In the genomic region with DNA sequence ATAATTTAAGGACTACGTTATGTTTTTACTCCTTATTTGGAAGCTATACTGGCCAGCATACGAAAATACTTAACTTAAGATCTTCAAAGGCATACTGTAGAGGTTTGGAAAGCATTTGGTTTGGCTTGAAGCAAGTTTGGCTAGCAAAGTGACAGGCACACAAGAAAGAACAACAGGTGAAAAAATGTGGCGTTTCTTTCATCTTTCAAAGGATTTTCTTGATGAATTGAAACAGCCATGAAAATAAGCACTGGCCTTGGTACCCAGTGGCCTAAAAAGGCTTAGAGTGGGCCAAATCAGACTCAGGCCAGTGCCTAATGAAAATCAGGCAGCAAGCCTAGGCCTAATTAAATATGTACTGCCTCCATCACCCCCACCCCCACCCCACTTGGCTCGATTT, we compare ENCODE assay signal across 15 mouse cellular contexts.
DNase-seq lines count a peak whose midpoint lies in the region; ATAC-seq lines count a peak whose summit lies in the region.
"Had no signal": no experiment of that assay in that cellular context is flagged by ENCODE, and none has a peak within 500 bp of the region (broad histone marks: within the 10 kb centered on the region; RNA-seq: fewer than 3 reads in every experiment).

No protein-coding gene starts in this region.

- WGBS in embryonic facial prominence, embryonic 11.5 days = 45% methylated on average over 4 of the region's 4 CpGs
- 59% methylated on average over 4 of the region's 4 CpGs for WGBS in embryonic facial prominence, embryonic 10.5 days
- 58% methylated on average over 4 of the region's 4 CpGs for WGBS in heart, embryonic 15.5 days
- 42% methylated on average over 4 of the region's 4 CpGs for WGBS in limb, embryonic 11.5 days
- 60% methylated on average over 4 of the region's 4 CpGs for WGBS in limb, embryonic 10.5 days
- WGBS in forebrain, embryonic 16.5 days = 29% methylated on average over 4 of the region's 4 CpGs

- H3K4me3 ChIP-seq in embryonic facial prominence, embryonic 11.5 days (ENCODE audit: low read depth, low read length) = no peak overlapping the region
- no peak overlapping the region for H3K4me3 ChIP-seq in embryonic facial prominence, embryonic 10.5 days
- H3K4me3 ChIP-seq in heart, embryonic 15.5 days = no peak overlapping the region
- H3K4me3 ChIP-seq in limb, embryonic 11.5 days (ENCODE audit: low read depth, low read length) = no peak overlapping the region
- no peak overlapping the region for H3K4me3 ChIP-seq in limb, embryonic 10.5 days
- H3K4me3 ChIP-seq in forebrain, embryonic 16.5 days (replicated peaks; ENCODE audit: low read length) = no peak overlapping the region
- H3K4me3 ChIP-seq: liver, embryonic 15.5 days; neural tube, embryonic 15.5 days had no signal

- H3K4me2 ChIP-seq in embryonic facial prominence, embryonic 11.5 days (ENCODE audit: low read depth, low read length) = no peak overlapping the region
- no peak overlapping the region for H3K4me2 ChIP-seq in heart, embryonic 15.5 days
- H3K4me2 ChIP-seq in limb, embryonic 11.5 days (ENCODE audit: low read depth, severe bottlenecking) = no peak overlapping the region
- no peak overlapping the region for H3K4me2 ChIP-seq in forebrain, embryonic 16.5 days (ENCODE audit: low read length)
- H3K4me2 ChIP-seq: liver, embryonic 15.5 days; neural tube, embryonic 15.5 days had no signal

- no peaks in the 10 kb centered on the region for H3K4me1 ChIP-seq in embryonic facial prominence, embryonic 11.5 days (ENCODE audit: control insufficient read depth, insufficient read depth, low read length)
- H3K4me1 ChIP-seq in embryonic facial prominence, embryonic 10.5 days = peaks cover 7% of the 10 kb centered on the region; the same call in 1 of the 2 replicates
- peaks cover 10% of the 10 kb centered on the region for H3K4me1 ChIP-seq in heart, embryonic 15.5 days (replicated peaks)
- no peaks in the 10 kb centered on the region for H3K4me1 ChIP-seq in limb, embryonic 11.5 days (ENCODE audit: control insufficient read depth, insufficient read depth, low read length)
- peaks cover 8% of the 10 kb centered on the region; the same call in 1 of the 2 replicates for H3K4me1 ChIP-seq in limb, embryonic 10.5 days
- peaks cover 3% of the 10 kb centered on the region; the same call in 1 of the 2 replicates for H3K4me1 ChIP-seq in forebrain, embryonic 16.5 days (replicated peaks; ENCODE audit: control insufficient read depth, insufficient read depth, low read length)
- H3K4me1 ChIP-seq: liver, embryonic 15.5 days; neural tube, embryonic 15.5 days had no signal

- no peak overlapping the region for H3K9ac ChIP-seq in embryonic facial prominence, embryonic 11.5 days (replicated peaks; ENCODE audit: low read length)
- H3K9ac ChIP-seq in heart, embryonic 15.5 days = no peak overlapping the region
- no peak overlapping the region for H3K9ac ChIP-seq in limb, embryonic 11.5 days (ENCODE audit: low read length)
- H3K9ac ChIP-seq in forebrain, embryonic 16.5 days (replicated peaks; ENCODE audit: low read depth, low read length) = no peak overlapping the region
- H3K9ac ChIP-seq: liver, embryonic 15.5 days; neural tube, embryonic 15.5 days had no signal

- no peaks in the 10 kb centered on the region for H3K27me3 ChIP-seq in embryonic facial prominence, embryonic 11.5 days (ENCODE audit: control insufficient read depth, insufficient read depth, low read length)
- H3K27me3 ChIP-seq in embryonic facial prominence, embryonic 10.5 days (replicated peaks; ENCODE audit: low read depth, poor library complexity, severe bottlenecking) = no peaks in the 10 kb centered on the region
- H3K27me3 ChIP-seq in heart, embryonic 15.5 days = no peaks in the 10 kb centered on the region
- no peaks in the 10 kb centered on the region for H3K27me3 ChIP-seq in limb, embryonic 11.5 days (ENCODE audit: control insufficient read depth, insufficient read depth, low read length)
- no peaks in the 10 kb centered on the region for H3K27me3 ChIP-seq in limb, embryonic 10.5 days (ENCODE audit: low read depth, poor library complexity, severe bottlenecking)
- H3K27me3 ChIP-seq in forebrain, embryonic 16.5 days (replicated peaks; ENCODE audit: control insufficient read depth, insufficient read depth, low read length) = no peaks in the 10 kb centered on the region
- H3K27me3 ChIP-seq: CH12.LX; liver, embryonic 15.5 days; neural tube, embryonic 15.5 days had no signal

- H3K36me3 ChIP-seq in embryonic facial prominence, embryonic 11.5 days (replicated peaks; ENCODE audit: control insufficient read depth, insufficient read depth, low read depth, low read length) = no peaks in the 10 kb centered on the region
- no peaks in the 10 kb centered on the region for H3K36me3 ChIP-seq in embryonic facial prominence, embryonic 10.5 days (replicated peaks)
- no peaks in the 10 kb centered on the region for H3K36me3 ChIP-seq in heart, embryonic 15.5 days
- H3K36me3 ChIP-seq in limb, embryonic 11.5 days (ENCODE audit: control insufficient read depth, insufficient read depth, low read length) = no peaks in the 10 kb centered on the region
- H3K36me3 ChIP-seq in limb, embryonic 10.5 days = no peaks in the 10 kb centered on the region
- no peaks in the 10 kb centered on the region for H3K36me3 ChIP-seq in forebrain, embryonic 16.5 days (ENCODE audit: control insufficient read depth, insufficient read depth)
- H3K36me3 ChIP-seq: liver, embryonic 15.5 days; neural tube, embryonic 15.5 days had no signal

- peak; percentile 53 for DNase-seq in embryonic facial prominence, embryonic 11.5 days (ENCODE audit: low spot score)
- no peak for DNase-seq in embryonic facial prominence, embryonic 10.5 days (ENCODE audit: low spot score)
- no peak for DNase-seq in heart, adult 18-20 months
- DNase-seq in limb, embryonic 11.5 days (ENCODE audit: low spot score) = no peak
- DNase-seq in limb, embryonic 10.5 days (ENCODE audit: low spot score) = no peak
- DNase-seq in spleen, postnatal 4 days (ENCODE audit: low spot score in 2 of 2) = no peak
- DNase-seq: cerebellum, adult 2 months; kidney, postnatal 36 days; right cerebral cortex, adult 18-20 months had no signal

- no peak overlapping the region for H3K27ac ChIP-seq in embryonic facial prominence, embryonic 11.5 days (replicated peaks; ENCODE audit: low read depth, low read length)
- no peak overlapping the region for H3K27ac ChIP-seq in embryonic facial prominence, embryonic 10.5 days (replicated peaks)
- H3K27ac ChIP-seq in heart, embryonic 15.5 days = peak overlapping the region; percentile 80
- no peak overlapping the region for H3K27ac ChIP-seq in limb, embryonic 11.5 days (replicated peaks; ENCODE audit: low read depth, low read length)
- H3K27ac ChIP-seq in limb, embryonic 10.5 days = no peak overlapping the region
- no peak overlapping the region for H3K27ac ChIP-seq in forebrain, embryonic 16.5 days (ENCODE audit: low read length)
- H3K27ac ChIP-seq: liver, embryonic 15.5 days; neural tube, embryonic 15.5 days had no signal

- no peaks in the 10 kb centered on the region for H3K9me3 ChIP-seq in embryonic facial prominence, embryonic 11.5 days (replicated peaks; ENCODE audit: control insufficient read depth, low read length)
- H3K9me3 ChIP-seq in embryonic facial prominence, embryonic 10.5 days = no peaks in the 10 kb centered on the region
- no peaks in the 10 kb centered on the region for H3K9me3 ChIP-seq in heart, embryonic 15.5 days (replicated peaks)
- no peaks in the 10 kb centered on the region for H3K9me3 ChIP-seq in limb, embryonic 11.5 days (ENCODE audit: control insufficient read depth, low read length)
- no peaks in the 10 kb centered on the region for H3K9me3 ChIP-seq in limb, embryonic 10.5 days (replicated peaks)
- no peaks in the 10 kb centered on the region for H3K9me3 ChIP-seq in forebrain, embryonic 16.5 days (ENCODE audit: control insufficient read depth, low read length)
- H3K9me3 ChIP-seq: liver, embryonic 15.5 days; neural tube, embryonic 15.5 days had no signal

- no peak for ATAC-seq in embryonic facial prominence, embryonic 11.5 days (replicated peaks; ENCODE audit: insufficient number of reproducible peaks, low FRiP score, low TSS enrichment, low read depth)
- 0 out of 2 replicates have a peak, but pooled peaks have one; percentile 9 for ATAC-seq in heart, embryonic 15.5 days (replicated peaks; ENCODE audit: insufficient number of reproducible peaks, insufficient read depth, low FRiP score, low read depth)
- peak; percentile 57; the same call in 1 of the 2 replicates for ATAC-seq in limb, embryonic 11.5 days (ENCODE audit: insufficient number of reproducible peaks, low FRiP score, low TSS enrichment, low read depth)
- peak; percentile 87 for ATAC-seq in forebrain, embryonic 16.5 days
- ATAC-seq: intestine, postnatal 0 days had no signal
